Mouse (Mus musculus) kidney, adult 2 months (tissue): Measurements from ENCODE around the gene Anxa5.

Experiments
- CTCF ChIP-seq: fragments of 200-500 bp; conservative IDR thresholded peaks from 2 replicates; pipeline ENCODE4 v1.5.1; 2011; ENCODE audit warnings: low read depth, mild to moderate bottlenecking, control low read depth, low read length, moderate library complexity, mixed read lengths; ENCODE audit not compliant: insufficient read depth, insufficient read length
- POLR2A ChIP-seq: fragments of 200-500 bp; IDR thresholded peaks from one replicate; pipeline ENCODE4 v1.6.1; 2011; ENCODE audit warnings: low read depth, low read length, control low read depth

- TF ChIP-seq CTCF, result no peak
- TF ChIP-seq POLR2A, result no peak
Observed at GRCm38 (mm10) chr3:36496273-36496672, 20.6 kb upstream of the Anxa5 start.
